ENCODE assay signal across 8 mouse cellular contexts in the genomic region with DNA sequence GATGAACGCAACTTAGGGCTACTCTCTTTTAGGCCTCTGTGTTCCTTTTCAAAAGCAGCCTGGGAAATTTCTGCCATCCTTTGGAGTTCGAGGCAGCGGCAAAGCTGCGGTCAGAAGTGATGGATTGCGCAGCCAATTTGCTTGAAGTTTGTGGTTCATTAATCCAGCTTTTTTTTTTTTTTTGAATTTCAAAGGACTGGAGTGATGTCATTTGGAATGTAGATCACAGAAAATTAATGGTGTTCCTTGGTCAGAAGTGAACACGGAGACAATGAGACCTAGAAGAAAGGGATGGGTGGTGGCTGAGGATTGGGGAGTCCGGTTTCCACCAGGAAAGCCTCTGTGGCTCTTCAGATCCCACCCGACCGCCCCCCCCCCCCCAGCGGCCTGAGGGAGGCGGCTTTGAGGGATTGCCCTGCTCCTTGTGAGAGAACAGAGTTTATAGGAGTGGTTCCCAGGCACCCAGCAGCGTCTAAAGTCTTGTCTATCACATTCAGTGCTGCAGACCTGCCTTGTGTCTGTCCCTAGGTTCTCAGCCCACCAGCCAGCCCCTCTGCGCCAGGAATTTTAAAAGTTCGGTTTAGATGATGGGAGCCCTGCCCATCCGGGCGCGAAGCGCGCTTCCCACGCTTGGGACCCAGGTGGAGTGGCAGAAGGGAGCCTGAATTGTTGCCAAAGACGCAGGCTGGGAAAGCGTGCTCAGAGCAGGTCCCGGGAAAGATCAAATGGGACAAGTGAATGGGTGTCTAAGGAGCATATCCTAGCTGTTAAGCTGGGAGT.
A peak's percentile ranks its signal among the peaks of the same experiment; 100 is the strongest.
DNase-seq lines count a peak whose midpoint lies in the region; ATAC-seq and TF ChIP-seq lines count a peak whose summit lies in the region.

No protein-coding gene starts in this region.

- WGBS in hindbrain, embryonic 13.5 days = 8% methylated on average over 21 of the region's 23 CpGs
- WGBS in midbrain, embryonic 13.5 days = 4% methylated on average over 23 of the region's 23 CpGs
- 7% methylated on average over 23 of the region's 23 CpGs for WGBS in kidney, adult 2 months

- H3K27me3 ChIP-seq in hindbrain, embryonic 13.5 days = no peaks in the 10 kb centered on the region
- H3K27me3 ChIP-seq in midbrain, embryonic 13.5 days = no peaks in the 10 kb centered on the region
- no peaks in the 10 kb centered on the region; the same call in 1 of the 2 replicates for H3K27me3 ChIP-seq in kidney, adult 2 months (replicated peaks; ENCODE audit: control insufficient read depth, insufficient read depth, low read length)

- H3K9me3 ChIP-seq in hindbrain, embryonic 13.5 days = no peaks in the 10 kb centered on the region
- no peaks in the 10 kb centered on the region for H3K9me3 ChIP-seq in midbrain, embryonic 13.5 days

- H3K9ac ChIP-seq in hindbrain, embryonic 13.5 days = peak overlapping the region; percentile 19; the same call in 1 of the 2 replicates
- H3K9ac ChIP-seq in midbrain, embryonic 13.5 days (replicated peaks) = no peak overlapping the region

- no peaks in the 10 kb centered on the region for H3K36me3 ChIP-seq in hindbrain, embryonic 13.5 days
- no peaks in the 10 kb centered on the region for H3K36me3 ChIP-seq in midbrain, embryonic 13.5 days
- no peaks in the 10 kb centered on the region for H3K36me3 ChIP-seq in kidney, adult 2 months (ENCODE audit: control insufficient read depth, insufficient read depth, low read length)

- DNase-seq in cerebellum, postnatal 25 days = peak; percentile 58 to 66
- DNase-seq in brain, embryonic 14.5 days (ENCODE audit: low read depth) = peak; percentile 96
- no peak for DNase-seq in adrenal gland, adult 8-10 months
- no peak for DNase-seq in kidney, adult 2 months
- DNase-seq in heart, adult 8-10 months (ENCODE audit: low spot score) = no peak

- no peak for TF ChIP-seq POLR2A in brain, embryonic 14.5 days (IDR thresholded peaks at IDR 0.05; ENCODE audit: borderline replicate concordance, extremely low read depth, insufficient read depth, insufficient read length, poor library complexity, severe bottlenecking)
- TF ChIP-seq POLR2A in kidney, adult 2 months (IDR thresholded peaks at IDR 0.05; ENCODE audit: low read depth, low read length) = no peak

- H3K4me1 ChIP-seq in hindbrain, embryonic 13.5 days (replicated peaks) = peaks cover 14% of the 10 kb centered on the region
- peaks cover 10% of the 10 kb centered on the region for H3K4me1 ChIP-seq in midbrain, embryonic 13.5 days (replicated peaks)
- H3K4me1 ChIP-seq in kidney, adult 2 months (ENCODE audit: control insufficient read depth, insufficient read depth, low read length) = no peaks in the 10 kb centered on the region

- H3K27ac ChIP-seq in hindbrain, embryonic 13.5 days = peak overlapping the region; percentile 18; the same call in 1 of the 2 replicates
- H3K27ac ChIP-seq in midbrain, embryonic 13.5 days = no peak overlapping the region
- no peak overlapping the region for H3K27ac ChIP-seq in kidney, adult 2 months (ENCODE audit: insufficient read depth, low read depth, low read length)

- ATAC-seq in cerebellum, adult (ENCODE audit: insufficient number of reproducible peaks, low FRiP score, low TSS enrichment) = no peak
- peak; percentile 94 for ATAC-seq in hindbrain, embryonic 13.5 days (ENCODE audit: low FRiP score)
- peak; percentile 94 for ATAC-seq in midbrain, embryonic 13.5 days

- H3K4me3 ChIP-seq in hindbrain, embryonic 13.5 days = peak overlapping the region; percentile 19; the same call in 1 of the 2 replicates
- H3K4me3 ChIP-seq in midbrain, embryonic 13.5 days (replicated peaks) = 0 out of 2 replicates have a peak overlapping the region, but pooled peaks have one; percentile 0
- H3K4me3 ChIP-seq in kidney, adult 2 months (ENCODE audit: insufficient read depth, low read depth, low read length) = no peak overlapping the region

- peak overlapping the region; percentile 49 for H3K4me2 ChIP-seq in hindbrain, embryonic 13.5 days
- peak overlapping the region; percentile 49 for H3K4me2 ChIP-seq in midbrain, embryonic 13.5 days (replicated peaks)

- TF ChIP-seq CTCF in brain, embryonic 14.5 days (IDR thresholded peaks at IDR 0.05; ENCODE audit: borderline replicate concordance, extremely low read depth, insufficient read depth, insufficient read length) = no peak
- no peak for TF ChIP-seq CTCF in kidney, adult 2 months (conservative IDR thresholded peaks at IDR 0.05; ENCODE audit: insufficient read depth, insufficient read length, low read depth, low read length)

Comparison
In these comparisons a context has a peak if more than half of its experiments do, and no peak if none do; other contexts are left out.
1. DNase-seq: peak in cerebellum, postnatal 25 days (2 of 2) and brain, embryonic 14.5 days (single experiment); none in adrenal gland, adult 8-10 months (single experiment), kidney, adult 2 months (single experiment) and heart, adult 8-10 months (single experiment).